Mouse (Mus musculus) lung, postnatal 0 days (tissue): ENCODE results near the gene Dbx1.

Experiments
- CTCF ChIP-seq: IDR thresholded peaks from 2 replicates; pipeline ENCODE4 v1.5.1; 2016; ENCODE audit warnings: antibody characterized with exemption, mild to moderate bottlenecking
- EP300 ChIP-seq: IDR thresholded peaks from 2 replicates; pipeline ENCODE4 v1.6.1; 2016; ENCODE audit warnings: antibody characterized with exemption, mild to moderate bottlenecking, control low read depth

DNA sequence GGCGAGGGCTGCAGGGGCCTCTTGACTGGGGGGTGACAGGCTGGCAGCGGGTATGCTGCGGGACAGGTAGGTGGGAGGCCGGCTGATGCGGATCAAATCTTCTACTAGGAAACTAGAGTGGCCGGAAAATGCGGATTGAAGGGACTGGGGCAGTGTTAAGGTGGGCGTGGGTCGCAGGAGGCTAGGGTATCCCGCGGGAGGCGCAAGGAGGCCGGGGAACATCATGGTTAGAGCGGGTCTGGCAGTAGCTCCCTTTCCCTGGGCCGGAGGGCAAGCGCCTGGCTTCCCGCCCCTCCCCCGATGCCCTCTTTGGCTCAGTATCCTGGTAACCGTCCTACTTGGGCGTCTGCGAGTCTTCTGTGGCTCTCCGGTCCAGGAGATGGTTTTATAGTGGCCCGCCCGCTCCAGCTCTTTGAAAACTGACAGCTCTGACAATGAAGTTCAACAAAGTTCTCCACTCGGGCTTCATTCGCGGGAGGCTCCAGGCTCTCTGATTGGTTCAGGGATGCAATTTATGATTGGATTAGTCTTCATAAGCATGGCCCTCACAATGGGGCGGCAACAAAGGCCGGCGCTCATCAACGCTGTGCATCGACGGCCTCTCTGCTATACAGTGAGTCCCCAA lies at the start of gene Dbx1:
- no peak for TF ChIP-seq CTCF
- TF ChIP-seq EP300, result no peak
